Mouse (Mus musculus) MEL (cell line): ENCODE measurements around the gene Tubb1. TPM values are rescaled to one million over a fixed set of nuclear protein-coding genes. Genes with fewer than 3 reads are reported as not detected.

Source experiments
- DNase-seq: peaks from one replicate; pipeline ENCODE4 v3.0.0; 2011; ENCODE audit warnings: low read depth, low spot score
- H3K27ac ChIP-seq: 2 replicates; pipeline ENCODE4 v1.5.1; 2012; ENCODE audit warnings: low read depth, mild to moderate bottlenecking, control low read depth, low read length, moderate library complexity; ENCODE audit not compliant: control insufficient read depth
- H3K27me3 ChIP-seq, 2 experiments: fragments of 150-350 bp in 1 of 2; sonication (generic) in 1 of 2; 2 replicates each; pipeline ENCODE4 v1.6.1; 2012; ENCODE audit warnings: low read length in 2 of 2, mild to moderate bottlenecking in 2 of 2, improper control_type of control experiment in 1 of 2, moderate library complexity in 1 of 2; ENCODE audit not compliant: insufficient read depth in 2 of 2, control insufficient read depth in 1 of 2
- H3K36me3 ChIP-seq, 2 experiments: 2 replicates each; pipeline ENCODE4 v1.6.1; 2012 to 2014; ENCODE audit warnings: low read length in 2 of 2, improper control_type of control experiment in 1 of 2, inconsistent platforms in 1 of 2, mild to moderate bottlenecking in 1 of 2; ENCODE audit not compliant: insufficient read depth in 2 of 2, control insufficient read depth in 1 of 2
- H3K4me1 ChIP-seq, 2 experiments: fragments of 150-350 bp in 1 of 2; sonication (generic) in 1 of 2; 2 replicates each; pipeline ENCODE4 v1.6.1; 2012; ENCODE audit warnings: low read length in 2 of 2, improper control_type of control experiment in 1 of 2, mild to moderate bottlenecking in 1 of 2; ENCODE audit not compliant: insufficient read depth in 2 of 2, control insufficient read depth in 1 of 2
- H3K4me3 ChIP-seq, 2 experiments: fragments of 150-350 bp in 1 of 2; sonication (generic) in 1 of 2; 2 replicates each; pipeline ENCODE4 v1.5.1; 2012; ENCODE audit warnings: low read depth in 2 of 2, low read length in 2 of 2, mild to moderate bottlenecking in 2 of 2, moderate library complexity in 2 of 2, control low read depth in 1 of 2, improper control_type of control experiment in 1 of 2; ENCODE audit not compliant: control insufficient read depth in 1 of 2, insufficient read depth in 1 of 2
- H3K79me2 ChIP-seq: 2 replicates; pipeline ENCODE4 v1.6.1; 2012; ENCODE audit warnings: mild to moderate bottlenecking, low read length, moderate library complexity; ENCODE audit not compliant: control insufficient read depth, poor library complexity, insufficient read depth
- H3K9ac ChIP-seq: 2 replicates; pipeline ENCODE4 v1.6.1; 2012; ENCODE audit warnings: low read depth, mild to moderate bottlenecking, control low read depth, low read length, moderate library complexity; ENCODE audit not compliant: control insufficient read depth, poor library complexity, severe bottlenecking
- H3K9me3 ChIP-seq: fragments of 150-350 bp; sonication (generic); replicated peaks from 2 replicates; pipeline ENCODE4 v1.6.1; 2012; ENCODE audit warnings: mild to moderate bottlenecking, low read length, improper control_type of control experiment, moderate library complexity; ENCODE audit not compliant: insufficient read depth
- BHLHE40 ChIP-seq: IDR thresholded peaks from 2 replicates; pipeline ENCODE4 v1.6.1; 2012; ENCODE audit warnings: low read depth, mild to moderate bottlenecking, inconsistent platforms, low read length, improper control_type of control experiment, borderline replicate concordance
- CHD1 ChIP-seq: IDR thresholded peaks from 2 replicates; pipeline ENCODE4 v1.6.1; 2012; ENCODE audit warnings: low read depth, mild to moderate bottlenecking, inconsistent platforms, low read length, improper control_type of control experiment
- CHD2 ChIP-seq: IDR thresholded peaks from 2 replicates; pipeline ENCODE4 v1.6.1; 2011; ENCODE audit warnings: low read length, improper control_type of control experiment
- CTCF ChIP-seq, 3 experiments: IDR thresholded peaks in 2 of 3; conservative IDR thresholded peaks in 1 of 3; 2 replicates each; pipeline ENCODE4 v1.5.1; 2011 to 2012; ENCODE audit warnings: low read length in 3 of 3, low read depth in 2 of 3, mild to moderate bottlenecking in 2 of 3, improper control_type of control experiment in 1 of 3, inconsistent platforms in 1 of 3, mixed read lengths in 1 of 3, moderate library complexity in 1 of 3; ENCODE audit not compliant: control insufficient read depth in 1 of 3, insufficient read depth in 1 of 3, poor library complexity in 1 of 3, severe bottlenecking in 1 of 3
- E2F4 ChIP-seq: IDR thresholded peaks from 2 replicates; pipeline ENCODE4 v1.6.1; 2011; ENCODE audit warnings: low read depth, low read length, improper control_type of control experiment, borderline replicate concordance
- ELF1 ChIP-seq: IDR thresholded peaks from 2 replicates; pipeline ENCODE4 v1.6.1; 2014; ENCODE audit warnings: low read depth, mild to moderate bottlenecking, inconsistent platforms, low read length, improper control_type of control experiment, moderate library complexity
- EP300 ChIP-seq, 2 experiments: IDR thresholded peaks; 2 replicates each; pipeline ENCODE4 v1.6.1; 2011; ENCODE audit warnings: improper control_type of control experiment in 2 of 2, low read length in 2 of 2, low read depth in 1 of 2, mild to moderate bottlenecking in 1 of 2
- ETS1 ChIP-seq: IDR thresholded peaks from 2 replicates; pipeline ENCODE4 v1.6.1; 2012; ENCODE audit warnings: low read depth, mild to moderate bottlenecking, inconsistent platforms, low read length, improper control_type of control experiment, moderate library complexity
- GABPA ChIP-seq: IDR thresholded peaks from 2 replicates; pipeline ENCODE4 v1.6.1; 2012; ENCODE audit warnings: low read depth, mild to moderate bottlenecking, inconsistent platforms, low read length, improper control_type of control experiment, moderate library complexity
- GATA1 ChIP-seq: IDR thresholded peaks from 2 replicates; pipeline ENCODE4 v1.6.1; 2011; ENCODE audit warnings: low read depth, low read length, improper control_type of control experiment
- HCFC1 ChIP-seq: IDR thresholded peaks from 2 replicates; pipeline ENCODE4 v1.6.1; 2012; ENCODE audit warnings: low read depth, mild to moderate bottlenecking, inconsistent platforms, low read length, improper control_type of control experiment, moderate library complexity
- JUND ChIP-seq: IDR thresholded peaks from 2 replicates; pipeline ENCODE4 v1.6.1; 2011; ENCODE audit warnings: low read depth, mild to moderate bottlenecking, improper control_type of control experiment, low read length
- KAT2A ChIP-seq: conservative IDR thresholded peaks from 2 replicates; pipeline ENCODE4 v1.6.1; 2012; ENCODE audit warnings: low read depth, low read length, improper control_type of control experiment, inconsistent platforms
- MAFK ChIP-seq: IDR thresholded peaks from 2 replicates; pipeline ENCODE4 v1.6.1; 2011; ENCODE audit warnings: low read depth, mild to moderate bottlenecking, low read length, improper control_type of control experiment, borderline replicate concordance
- MAX ChIP-seq: IDR thresholded peaks from 2 replicates; pipeline ENCODE4 v1.6.1; 2011; ENCODE audit warnings: low read length, improper control_type of control experiment
- MAZ ChIP-seq: IDR thresholded peaks from 2 replicates; pipeline ENCODE4 v1.6.1; 2012; ENCODE audit warnings: low read depth, mild to moderate bottlenecking, inconsistent platforms, low read length, improper control_type of control experiment
- MEF2A ChIP-seq: IDR thresholded peaks from 2 replicates; pipeline ENCODE4 v1.6.1; 2014; ENCODE audit warnings: low read depth, mild to moderate bottlenecking, inconsistent platforms, low read length, improper control_type of control experiment; ENCODE audit not compliant: poor library complexity, insufficient replicate concordance, severe bottlenecking; ENCODE audit errors: extremely low read depth
- MYB ChIP-seq: IDR thresholded peaks from 2 replicates; pipeline ENCODE4 v1.6.1; 2011; ENCODE audit warnings: mild to moderate bottlenecking, low read depth, low read length, improper control_type of control experiment
- MYC ChIP-seq: IDR thresholded peaks from 2 replicates; pipeline ENCODE4 v1.6.1; 2011; ENCODE audit warnings: low read depth, mild to moderate bottlenecking, low read length, improper control_type of control experiment, moderate library complexity
- NELFE ChIP-seq: IDR thresholded peaks from 2 replicates; pipeline ENCODE4 v1.6.1; 2011; ENCODE audit warnings: low read depth, low read length, improper control_type of control experiment
- NRF1 ChIP-seq: IDR thresholded peaks from 2 replicates; pipeline ENCODE4 v1.6.1; 2014; ENCODE audit warnings: low read depth, mild to moderate bottlenecking, inconsistent platforms, low read length, improper control_type of control experiment, moderate library complexity; ENCODE audit not compliant: poor library complexity, insufficient read depth, severe bottlenecking
- POLR2A ChIP-seq, 2 experiments: IDR thresholded peaks; 2 replicates each; pipeline ENCODE4 v1.6.1; 2011 to 2012; ENCODE audit warnings: low read length in 2 of 2, mild to moderate bottlenecking in 2 of 2, control low read depth in 1 of 2, improper control_type of control experiment in 1 of 2, low read depth in 1 of 2, moderate library complexity in 1 of 2; ENCODE audit not compliant: control insufficient read depth in 1 of 2, insufficient read depth in 1 of 2, poor library complexity in 1 of 2
- POLR2AphosphoS2 ChIP-seq: IDR thresholded peaks from 2 replicates; pipeline ENCODE4 v1.6.1; 2011; ENCODE audit warnings: low read length, improper control_type of control experiment
- POLR2AphosphoS5 ChIP-seq: IDR thresholded peaks from 2 replicates; pipeline ENCODE4 v1.6.1; 2012; ENCODE audit warnings: low read depth, borderline replicate concordance, mild to moderate bottlenecking, inconsistent platforms, low read length, moderate library complexity, mixed read lengths
- RAD21 ChIP-seq: IDR thresholded peaks from 2 replicates; pipeline ENCODE4 v1.6.1; 2011; ENCODE audit warnings: mild to moderate bottlenecking, low read depth, low read length, improper control_type of control experiment
- RCOR1 ChIP-seq: IDR thresholded peaks from 2 replicates; pipeline ENCODE4 v1.6.1; 2012; ENCODE audit warnings: low read depth, mild to moderate bottlenecking, inconsistent platforms, low read length, improper control_type of control experiment
- SIN3A ChIP-seq: IDR thresholded peaks from 2 replicates; pipeline ENCODE4 v1.6.1; 2012; ENCODE audit warnings: low read length, improper control_type of control experiment, inconsistent platforms
- SMC3 ChIP-seq: IDR thresholded peaks from 2 replicates; pipeline ENCODE4 v1.6.1; 2011; ENCODE audit warnings: low read depth, low read length, improper control_type of control experiment
- TAL1 ChIP-seq: IDR thresholded peaks from 2 replicates; pipeline ENCODE4 v1.6.1; 2012; ENCODE audit warnings: mild to moderate bottlenecking, inconsistent platforms, low read length, moderate library complexity, mixed read lengths
- TBP ChIP-seq: IDR thresholded peaks from 2 replicates; pipeline ENCODE4 v1.8.0; 2011; ENCODE audit warnings: low read depth, low read length, improper control_type of control experiment
- TCF12 ChIP-seq: IDR thresholded peaks from 2 replicates; pipeline ENCODE4 v1.6.1; 2014; ENCODE audit warnings: low read depth, mild to moderate bottlenecking, inconsistent platforms, low read length, improper control_type of control experiment, moderate library complexity
- UBTF ChIP-seq: IDR thresholded peaks from 2 replicates; pipeline ENCODE4 v1.6.1; 2012; ENCODE audit warnings: low read depth, mild to moderate bottlenecking, inconsistent platforms, low read length, improper control_type of control experiment, moderate library complexity, borderline replicate concordance; ENCODE audit not compliant: insufficient read depth
- USF1 ChIP-seq: IDR thresholded peaks from 2 replicates; pipeline ENCODE4 v1.6.1; 2014; ENCODE audit warnings: low read depth, mild to moderate bottlenecking, inconsistent platforms, low read length, improper control_type of control experiment, moderate library complexity
- ZC3H11A ChIP-seq: IDR thresholded peaks from 2 replicates; pipeline ENCODE4 v1.6.1; 2012; ENCODE audit warnings: low read depth, mild to moderate bottlenecking, inconsistent platforms, low read length, improper control_type of control experiment
- ZKSCAN1 ChIP-seq: IDR thresholded peaks from 2 replicates; pipeline ENCODE4 v1.6.1; 2012; ENCODE audit warnings: low read depth, mild to moderate bottlenecking, inconsistent platforms, low read length, improper control_type of control experiment, moderate library complexity
- ZMIZ1 ChIP-seq: IDR thresholded peaks from 2 replicates; pipeline ENCODE4 v1.6.1; 2012; ENCODE audit warnings: low read depth, mild to moderate bottlenecking, inconsistent platforms, low read length, improper control_type of control experiment, moderate library complexity
- ZNF384 ChIP-seq: IDR thresholded peaks from 2 replicates; pipeline ENCODE4 v1.6.1; 2012; ENCODE audit warnings: low read depth, mild to moderate bottlenecking, inconsistent platforms, low read length, improper control_type of control experiment
- polyA plus RNA-seq, 2 experiments: library from polyadenylated mRNA; stranded (reverse) in 1 of 2; unstranded in 1 of 2; fragments of >175 nt in 1 of 2; fragments of >200 nt in 1 of 2; gene quantifications; 2 replicates each; pipeline versions ENCODE4 v1.2.1 to v1.2.4; 2012; ENCODE audit warnings: low replicate concordance in 2 of 2, low read depth in 1 of 2; ENCODE audit not compliant: insufficient read length in 2 of 2, insufficient read depth in 1 of 2, missing spikeins in 1 of 2
- total RNA-seq: library from RNA; depleted of rRNA; stranded (reverse); fragments of 300-350 nt; gene quantifications from 2 replicates; pipeline ENCODE4 v1.2.3, GENCODE M21; 2012

Tubb1 gene
- total and polyA plus RNA-seq, 3 experiments = 2.6 to 3.1 TPM; not detected in 1

DNA sequence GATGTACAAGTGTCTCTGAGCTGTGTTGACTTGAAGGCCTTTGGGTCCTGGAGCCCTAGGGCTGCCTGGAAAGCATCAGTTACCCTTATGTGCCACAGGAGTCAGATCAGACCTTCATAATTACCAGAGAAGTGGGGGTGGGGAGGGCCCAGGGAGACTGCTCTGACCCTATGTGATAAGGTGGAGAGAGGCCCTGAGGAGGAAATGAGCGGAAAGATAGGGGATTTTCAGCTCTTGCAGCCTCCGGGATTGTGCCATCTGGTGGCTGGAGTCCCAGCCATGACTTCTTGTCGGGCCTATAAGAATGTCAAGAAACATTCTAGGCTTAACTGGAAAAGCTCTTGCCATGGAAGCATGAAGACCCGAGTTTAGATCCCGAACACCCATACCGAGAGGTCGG lies 3.2 kb downstream of the Tubb1 start:
- H3K27ac ChIP-seq = peak overlapping the region; percentile 82
- peaks cover 0 to 18% of the 10 kb centered on the region in 2 experiments; a peak in 2 of 4 replicates for H3K36me3 ChIP-seq
- TF ChIP-seq ETS1 = peak; percentile 81
- TF ChIP-seq MAX = no peak
- TF ChIP-seq ELF1 = peak; percentile 73
- TF ChIP-seq RCOR1 = peak; percentile 82
- no peak for TF ChIP-seq USF1
- TF ChIP-seq EP300 (IDR thresholded peaks at IDR 0.05; ENCODE audit: low read depth in 1 of 2, low read length in 2 of 2) = peak; percentile 90 to 95
- no peak for TF ChIP-seq MEF2A
- no peak for TF ChIP-seq ZNF384
- no peak; the same call in 1 of the 2 replicates for TF ChIP-seq KAT2A
- peak; percentile 41 to 82 (median 78) for TF ChIP-seq CTCF (IDR thresholded peaks at IDR 0.05 in 2 of 3, conservative IDR thresholded peaks at IDR 0.05 in 1 of 3; ENCODE audit: control insufficient read depth in 1 of 3, insufficient read depth in 1 of 3, low read depth in 2 of 3, low read length in 3 of 3, poor library complexity in 1 of 3, severe bottlenecking in 1 of 3)
- TF ChIP-seq BHLHE40 = 0 out of 2 replicates have a peak, but pooled peaks have one; percentile 65
- TF ChIP-seq UBTF = no peak
- peak; percentile 80 for TF ChIP-seq CHD2
- TF ChIP-seq POLR2AphosphoS2 = 0 out of 2 replicates have a peak, but pooled peaks have one; percentile 44
- TF ChIP-seq SMC3 = peak; percentile 84
- no peak for TF ChIP-seq GABPA
- peak; percentile 63; the same call in 1 of the 2 replicates for TF ChIP-seq MAZ
- no peak; the same call in 1 of the 2 replicates for TF ChIP-seq MYB
- no peak for TF ChIP-seq ZMIZ1
- peak; percentile 96 for TF ChIP-seq GATA1
- TF ChIP-seq TBP = peak; percentile 78
- peak; percentile 39 for TF ChIP-seq NELFE
- TF ChIP-seq ZC3H11A = peak; percentile 57
- TF ChIP-seq E2F4 = no peak
- TF ChIP-seq TAL1 = peak; percentile 92
- TF ChIP-seq RAD21 = peak; percentile 62
- peak in 1 of 2 experiments; percentile 46; a peak in 1 of 4 replicates for TF ChIP-seq POLR2A (IDR thresholded peaks at IDR 0.05; ENCODE audit: control insufficient read depth in 1 of 2, insufficient read depth in 1 of 2, low read depth in 1 of 2, low read length in 2 of 2, poor library complexity in 1 of 2)
- 0 out of 2 replicates have a peak, but pooled peaks have one; percentile 35 for TF ChIP-seq MYC
- peak; percentile 96 for TF ChIP-seq TCF12
- TF ChIP-seq ZKSCAN1 = no peak
- no peak for TF ChIP-seq POLR2AphosphoS5
- TF ChIP-seq HCFC1 = peak; percentile 77
- TF ChIP-seq SIN3A = peak; percentile 84
- TF ChIP-seq NRF1 = no peak
- TF ChIP-seq CHD1 = no peak
- TF ChIP-seq JUND = no peak
- TF ChIP-seq MAFK = no peak

More for the DNA sequence above, 3.2 kb downstream of the Tubb1 start:
- Histone ChIP-seq H3K27me3 (no peaks in the 10 kb centered on the region), H3K9ac (peak overlapping the region; percentile 53), H3K4me1 (peaks cover 11 to 33% of the 10 kb centered on the region in 2 experiments), H3K4me3 (peak overlapping the region; percentile 34 to 54), H3K9me3 (no peaks in the 10 kb centered on the region), H3K79me2 (no peaks in the 10 kb centered on the region)
- DNase-seq = peak; percentile 94
